Mouse (Mus musculus): ENCODE data around the gene Stam. TPM values are rescaled to one million over a fixed set of nuclear protein-coding genes. Genes with fewer than 3 reads are reported as not detected.
"Not testable (repeated sequence)": the region's sequence is repeated elsewhere in the genome, so short reads cannot be mapped to it uniquely, and the experiment has no call there.

Stam gene
- polyA plus RNA-seq, 1 experiment from 2014 or later, result 75.5 TPM

- ATAC-seq (ENCODE audit: borderline replicate concordance, extremely low read depth, low FRiP score, low TSS enrichment), result no peak
- no peaks in the 10 kb centered on the region for H3K36me3 ChIP-seq
Measured at GRCm38 (mm10) chr2:14065704-14066650, 7.9 kb upstream of the Stam start.

GRCm38 (mm10) chr2:14069027-14069426, 4.9 kb upstream of the Stam start:
- Histone ChIP-seq H3K27ac (no peak overlapping the region), H3K36me3 (no peaks in the 10 kb centered on the region), H3K4me1 (peaks cover 8% of the 10 kb centered on the region; the same call in 1 of the 2 replicates), H3K27me3 (no peaks in the 10 kb centered on the region), H3K9ac (no peak overlapping the region), H3K4me3 (no peak overlapping the region), H3K4me2 (no peak overlapping the region), H3K9me3 (no peaks in the 10 kb centered on the region)
- no peak for ATAC-seq (ENCODE audit: borderline replicate concordance, extremely low read depth, low FRiP score, low TSS enrichment)
- 87% methylated on average over 2 of the region's 2 CpGs for WGBS

More at GRCm38 (mm10) chr2:14065704-14066650, 7.9 kb upstream of the Stam start:
- Histone ChIP-seq H3K4me2 (no peak overlapping the region), H3K4me3 (no peak overlapping the region), H3K27me3 (no peaks in the 10 kb centered on the region), H3K9ac (no peak overlapping the region), H3K9me3 (no peaks in the 10 kb centered on the region), H3K27ac (peak overlapping the region; percentile 44; the same call in 1 of the 2 replicates), H3K4me1 (peaks cover 4% of the 10 kb centered on the region; the same call in 1 of the 2 replicates)
- 37% methylated on average over 2 of the region's 2 CpGs for WGBS

GRCm38 (mm10) chr2:14070466-14070865, 3.4 kb upstream of the Stam start:
- Histone ChIP-seq H3K4me3 (no peak overlapping the region), H3K27ac (no peak overlapping the region), H3K9ac (no peak overlapping the region), H3K4me1 (peaks cover 17% of the 10 kb centered on the region), H3K36me3 (no peaks in the 10 kb centered on the region), H3K27me3 (no peaks in the 10 kb centered on the region), H3K9me3 (no peaks in the 10 kb centered on the region), H3K4me2 (no peak overlapping the region)
- ATAC-seq (ENCODE audit: borderline replicate concordance, extremely low read depth, low FRiP score, low TSS enrichment), result no peak
- 75% methylated on average over 8 of the region's 8 CpGs for WGBS

- H3K9me3 ChIP-seq, result no peaks in the 10 kb centered on the region
- no peak for ATAC-seq (ENCODE audit: borderline replicate concordance, extremely low read depth, low FRiP score, low TSS enrichment)
- no peaks in the 10 kb centered on the region for H3K36me3 ChIP-seq
- peaks cover 22% of the 10 kb centered on the region for H3K4me1 ChIP-seq
- H3K27ac ChIP-seq, result peak overlapping the region; percentile 93
- 8% methylated on average over 8 of the region's 8 CpGs for WGBS
- peak overlapping the region; percentile 74 for H3K4me3 ChIP-seq
- no peaks in the 10 kb centered on the region for H3K27me3 ChIP-seq
- peak overlapping the region; percentile 68 for H3K4me2 ChIP-seq
- peak overlapping the region; percentile 81 for H3K9ac ChIP-seq
Measured at GRCm38 (mm10) chr2:14073008-14073361, 913 bp upstream of the Stam start.

GRCm38 (mm10) chr2:14074221-14074901, 463 bp downstream of the Stam start:
- 1% methylated on average over 38 of the region's 38 CpGs for WGBS
- Histone ChIP-seq H3K9ac (peak overlapping the region; percentile 81), H3K27ac (peak overlapping the region; percentile 93), H3K27me3 (no peaks in the 10 kb centered on the region), H3K36me3 (no peaks in the 10 kb centered on the region), H3K4me2 (peak overlapping the region; percentile 68), H3K4me3 (peak overlapping the region; percentile 74), H3K4me1 (peaks cover 22% of the 10 kb centered on the region), H3K9me3 (no peaks in the 10 kb centered on the region)
- ATAC-seq (ENCODE audit: borderline replicate concordance, extremely low read depth, low FRiP score, low TSS enrichment), result no peak

- 84% methylated on average over 9 of the region's 9 CpGs for WGBS
Measured at GRCm38 (mm10) chr2:14078527-14078926, 4.6 kb downstream of the Stam start.

GRCm38 (mm10) chr2:14100533-14100932, 26.6 kb downstream of the Stam start:
- Histone ChIP-seq H3K27ac (no peak overlapping the region), H3K9me3 (no peaks in the 10 kb centered on the region), H3K9ac (no peak overlapping the region), H3K4me2 (no peak overlapping the region), H3K36me3 (no peaks in the 10 kb centered on the region), H3K4me1 (no peaks in the 10 kb centered on the region), H3K27me3 (no peaks in the 10 kb centered on the region), H3K4me3 (no peak overlapping the region)
- ATAC-seq (ENCODE audit: borderline replicate concordance, extremely low read depth, low FRiP score, low TSS enrichment), result no peak

More at GRCm38 (mm10) chr2:14078527-14078926, 4.6 kb downstream of the Stam start:
- not testable (repeated sequence) for H3K9ac ChIP-seq; H3K4me2 ChIP-seq; H3K9me3 ChIP-seq; ATAC-seq (ENCODE audit: borderline replicate concordance, extremely low read depth, low FRiP score, low TSS enrichment); H3K36me3 ChIP-seq; H3K4me3 ChIP-seq; H3K27me3 ChIP-seq; H3K27ac ChIP-seq
- peaks cover 18% of the 10 kb centered on the region for H3K4me1 ChIP-seq

GRCm38 (mm10) chr2:14102603-14103002, 28.7 kb downstream of the Stam start:
- Histone ChIP-seq H3K4me1 (no peaks in the 10 kb centered on the region), H3K36me3 (no peaks in the 10 kb centered on the region), H3K27ac (no peak overlapping the region), H3K4me2 (no peak overlapping the region), H3K9me3 (no peaks in the 10 kb centered on the region), H3K4me3 (no peak overlapping the region), H3K9ac (no peak overlapping the region), H3K27me3 (no peaks in the 10 kb centered on the region)
- ATAC-seq (ENCODE audit: borderline replicate concordance, extremely low read depth, low FRiP score, low TSS enrichment), result no peak
- WGBS, result 76% methylated on average over 2 of the region's 2 CpGs

- Histone ChIP-seq H3K9me3 (no peaks in the 10 kb centered on the region), H3K4me1 (no peaks in the 10 kb centered on the region), H3K4me2 (no peak overlapping the region), H3K27me3 (no peaks in the 10 kb centered on the region), H3K27ac (no peak overlapping the region), H3K9ac (no peak overlapping the region), H3K36me3 (no peaks in the 10 kb centered on the region), H3K4me3 (no peak overlapping the region)
- WGBS, result 100% methylated on average over 1 of the region's 1 CpGs
- no peak for ATAC-seq (ENCODE audit: borderline replicate concordance, extremely low read depth, low FRiP score, low TSS enrichment)
Measured at GRCm38 (mm10) chr2:14103924-14104323, 30.0 kb downstream of the Stam start.

- no peak overlapping the region for H3K4me3 ChIP-seq
- ATAC-seq (ENCODE audit: borderline replicate concordance, extremely low read depth, low FRiP score, low TSS enrichment), result no peak
- H3K36me3 ChIP-seq, result no peaks in the 10 kb centered on the region
- H3K27ac ChIP-seq, result no peak overlapping the region
- H3K9ac ChIP-seq, result no peak overlapping the region
- no peaks in the 10 kb centered on the region for H3K27me3 ChIP-seq
- no peaks in the 10 kb centered on the region for H3K4me1 ChIP-seq
- 54% methylated on average over 3 of the region's 3 CpGs for WGBS
- no peaks in the 10 kb centered on the region for H3K9me3 ChIP-seq
- no peak overlapping the region for H3K4me2 ChIP-seq
Measured at GRCm38 (mm10) chr2:14107673-14108072, 33.8 kb downstream of the Stam start.

GRCm38 (mm10) chr2:14126387-14126786, 52.5 kb downstream of the Stam start:
- Histone ChIP-seq H3K36me3 (peaks cover 20% of the 10 kb centered on the region; the same call in 1 of the 2 replicates), H3K9ac (no peak overlapping the region), H3K27ac (no peak overlapping the region), H3K4me1 (no peaks in the 10 kb centered on the region), H3K4me3 (no peak overlapping the region), H3K27me3 (no peaks in the 10 kb centered on the region), H3K4me2 (no peak overlapping the region), H3K9me3 (no peaks in the 10 kb centered on the region)
- no peak for ATAC-seq (ENCODE audit: borderline replicate concordance, extremely low read depth, low FRiP score, low TSS enrichment)
- WGBS, result 82% methylated on average over 6 of the region's 6 CpGs

- H3K27me3 ChIP-seq, result no peaks in the 10 kb centered on the region
- no peaks in the 10 kb centered on the region for H3K4me1 ChIP-seq
- H3K9ac ChIP-seq, result no peak overlapping the region
- 74% methylated on average over 3 of the region's 3 CpGs for WGBS
- H3K27ac ChIP-seq, result no peak overlapping the region
- H3K36me3 ChIP-seq, result peaks cover 28% of the 10 kb centered on the region; the same call in 1 of the 2 replicates
- no peaks in the 10 kb centered on the region for H3K9me3 ChIP-seq
- H3K4me3 ChIP-seq, result no peak overlapping the region
- no peak overlapping the region for H3K4me2 ChIP-seq
- no peak for ATAC-seq (ENCODE audit: borderline replicate concordance, extremely low read depth, low FRiP score, low TSS enrichment)
Measured at GRCm38 (mm10) chr2:14127629-14128028, 53.7 kb downstream of the Stam start.

Measured in lung, embryonic 15.5 days (tissue).